Mouse (Mus musculus) forebrain, embryonic 11.5 days (tissue): ENCODE data around the gene Eras. TPM values are rescaled to one million over a fixed set of nuclear protein-coding genes. Genes with fewer than 3 reads are reported as not detected.
A peak's percentile ranks its signal among the peaks of the same experiment; 100 is the strongest.

Experiments
- ATAC-seq: fragments of 200-750 bp; cut with Nextera tagmentation; replicated peaks from 2 replicates; pipeline ENCODE4 v1.8.0; 2017; ENCODE audit warnings: moderate TSS enrichment; ENCODE audit not compliant: low FRiP score
- DNase-seq: peaks from one replicate; pipeline ENCODE4 v3.0.0-alpha.2; 2017; ENCODE audit warnings: low spot score
- H3K27ac ChIP-seq: fragments of 300-500 bp; sonication (generic); 2 replicates; pipeline ENCODE4 v1.5.1; 2014; ENCODE audit warnings: low read depth, low read length
- H3K27me3 ChIP-seq: fragments of 300-500 bp; sonication (generic); 2 replicates; pipeline ENCODE4 v1.6.1; 2014; ENCODE audit warnings: mild to moderate bottlenecking, low read length, mixed read lengths; ENCODE audit not compliant: control insufficient read depth, insufficient read depth
- H3K36me3 ChIP-seq: fragments of 300-500 bp; sonication (generic); 2 replicates; pipeline ENCODE4 v1.6.1; 2014; ENCODE audit warnings: mild to moderate bottlenecking, low read length, moderate library complexity, mixed read lengths; ENCODE audit not compliant: control insufficient read depth, insufficient read depth
- H3K4me1 ChIP-seq: fragments of 300-500 bp; sonication (generic); replicated peaks from 2 replicates; pipeline ENCODE4 v1.6.1; 2014; ENCODE audit warnings: low read length, mixed read lengths; ENCODE audit not compliant: control insufficient read depth, insufficient read depth
- H3K4me2 ChIP-seq: fragments of 300-500 bp; sonication (generic); 2 replicates; pipeline ENCODE4 v1.6.1; 2014; ENCODE audit warnings: low read depth, mild to moderate bottlenecking, low read length, moderate library complexity, mixed read lengths; ENCODE audit not compliant: severe bottlenecking
- H3K4me3 ChIP-seq: fragments of 300-500 bp; sonication (generic); 2 replicates; pipeline ENCODE4 v1.5.1; 2014; ENCODE audit warnings: low read depth, low read length
- H3K9ac ChIP-seq: fragments of 300-500 bp; sonication (generic); 2 replicates; pipeline ENCODE4 v1.6.1; 2014; ENCODE audit warnings: low read length
- H3K9me3 ChIP-seq: fragments of 300-500 bp; sonication (generic); 2 replicates; pipeline ENCODE4 v1.6.1; 2016; ENCODE audit warnings: low read length, mixed read lengths; ENCODE audit not compliant: control insufficient read depth
- WGBS: fragments of 180-500 bp; shearing (Covaris S2); extraction: QIAGEN DNeasy Blood & Tissue Kit; methylation state at CpG from one replicate; pipeline ENCODE4 v1.1.7; 2014; 5-methylcytosine and 5-hydroxymethylcytosine counted together
- polyA plus RNA-seq: library from polyadenylated mRNA; unstranded; fragments of >200 nt; fragmentation: Nextera tagmentation; extraction: Ambion mirVana; gene quantifications from 2 replicates; pipeline ENCODE4 v1.2.1, GENCODE M21; 2014

Eras gene
- polyA plus RNA-seq, 1 experiment from 2014 or later = not detected

DNA sequence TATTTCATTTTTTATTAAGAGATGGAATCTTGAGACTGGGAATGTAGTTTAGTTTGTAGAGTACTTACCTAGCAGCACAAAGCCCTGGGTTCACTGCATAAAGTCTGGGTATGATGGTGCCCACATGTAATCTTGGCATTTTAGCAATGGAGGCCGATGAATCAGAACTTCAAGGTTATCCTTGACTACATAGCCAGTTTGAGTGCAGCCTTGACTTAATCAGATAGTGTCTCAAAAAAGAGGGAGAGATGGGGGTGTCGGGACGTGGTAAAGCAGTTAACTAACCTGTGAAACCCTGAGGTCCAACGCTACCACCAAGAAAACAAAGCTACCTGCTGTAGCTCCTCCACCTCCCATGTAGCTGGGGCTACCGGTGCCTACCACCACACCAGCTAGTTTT lies 24.0 kb downstream of the Eras start:
- H3K9ac ChIP-seq = no peak overlapping the region
- 95% methylated on average over 5 of the region's 5 CpGs for WGBS

DNA sequence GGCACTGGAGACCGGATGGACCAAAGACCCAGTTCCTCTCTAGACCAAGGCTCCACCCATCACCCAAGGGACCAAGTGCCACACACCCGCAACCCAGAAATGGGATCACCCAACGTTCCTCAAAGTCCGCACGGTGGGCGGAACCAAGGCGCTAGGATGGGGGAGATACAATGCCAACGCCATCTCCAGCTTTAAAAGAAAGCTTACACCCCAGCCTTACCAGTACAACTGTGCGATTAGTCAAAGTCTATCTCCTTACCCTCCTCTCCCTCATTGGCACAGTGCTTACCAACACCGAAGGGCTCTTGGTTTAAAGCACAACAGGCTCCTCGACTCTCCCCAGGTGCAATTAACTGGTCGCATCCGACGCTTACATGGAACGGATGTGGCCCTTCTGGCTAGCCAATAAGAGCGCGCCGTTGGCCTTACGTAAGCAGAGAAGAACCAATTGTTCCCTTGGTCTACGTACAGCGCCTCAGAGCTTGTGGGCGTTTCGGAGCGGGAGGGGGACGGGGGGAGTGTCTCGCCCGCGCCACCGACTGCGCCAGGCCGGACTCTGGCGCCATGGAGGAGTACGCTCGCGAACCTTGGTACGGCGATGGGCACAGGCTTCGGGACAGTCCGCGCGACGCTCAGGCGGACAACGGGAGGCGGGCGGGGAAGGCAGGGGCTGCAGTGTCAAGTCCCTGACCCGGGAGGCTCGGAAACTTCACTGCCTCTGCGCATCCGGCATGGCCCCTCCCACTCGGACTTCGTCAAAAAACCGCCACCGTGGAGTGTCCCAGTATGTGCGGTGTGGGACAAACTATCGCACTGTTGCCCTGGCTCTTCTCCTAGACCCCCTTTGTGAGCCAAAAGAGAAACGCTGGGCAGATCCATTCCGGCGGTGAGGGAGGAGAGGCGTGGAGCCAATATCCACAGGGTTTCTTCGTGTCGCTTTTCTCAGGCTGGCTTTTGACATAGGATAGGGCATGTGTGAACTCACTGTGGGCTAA lies 29.2 kb downstream of the Eras start, which contains the start of the genes Pqbp1 and Timm17b:
TSS of gene Pqbp1 (minus strand) at position 390 of the 995 bp plus-strand sequence.
TSS of gene Timm17b (plus strand) at position 478 of the 995 bp plus-strand sequence.
- Histone ChIP-seq H3K4me2 (peak within 1 kb of the TSS; percentile 51), H3K9me3 (no peaks in the 10 kb centered on the region), H3K4me1 (no peaks in the 10 kb centered on the region; the same call in 1 of the 2 replicates), H3K9ac (peak within 1 kb of the TSS; percentile 58), H3K4me3 (peak within 1 kb of the TSS; percentile 50), H3K27me3 (no peaks in the 10 kb centered on the region), H3K27ac (peak within 1 kb of the TSS; percentile 78), H3K36me3 (no peaks in the 10 kb centered on the region)
- peak; percentile 87 for DNase-seq
- WGBS = 17% methylated on average over 62 of the region's 62 CpGs
- ATAC-seq = peak; percentile 99

More for the DNA sequence above, 24.0 kb downstream of the Eras start:
- H3K4me3 ChIP-seq = no peak overlapping the region
- H3K27me3 ChIP-seq = no peaks in the 10 kb centered on the region
- H3K36me3 ChIP-seq = no peaks in the 10 kb centered on the region
- no peak overlapping the region for H3K4me2 ChIP-seq
- no peak for DNase-seq
- no peaks in the 10 kb centered on the region for H3K9me3 ChIP-seq
- ATAC-seq = no peak
- no peak overlapping the region for H3K27ac ChIP-seq
- H3K4me1 ChIP-seq = no peaks in the 10 kb centered on the region

DNA sequence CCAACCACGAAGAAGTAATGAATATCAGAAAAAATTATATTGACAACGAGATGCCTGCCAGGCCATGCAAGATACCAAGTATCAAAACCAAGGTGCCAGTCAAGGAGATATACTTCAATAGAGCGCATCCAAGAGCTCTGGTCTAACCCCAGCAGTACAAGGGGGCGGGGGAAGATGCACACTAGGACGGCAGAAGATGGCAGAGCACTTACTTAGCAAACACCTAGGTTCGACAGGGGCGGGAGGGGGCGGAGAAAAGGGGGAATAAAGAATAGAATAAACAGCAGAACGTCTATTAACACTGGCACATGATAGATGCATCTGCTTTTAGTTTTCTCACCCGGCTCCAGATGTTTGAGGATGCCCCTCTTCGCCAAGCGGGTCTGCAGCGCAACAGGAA lies 30.2 kb downstream of the Eras start:
- peak overlapping the region; percentile 50 for H3K4me3 ChIP-seq
- H3K36me3 ChIP-seq = no peaks in the 10 kb centered on the region
- H3K4me1 ChIP-seq = no peaks in the 10 kb centered on the region; the same call in 1 of the 2 replicates
- WGBS = 30% methylated on average over 13 of the region's 13 CpGs
- no peaks in the 10 kb centered on the region for H3K9me3 ChIP-seq
- DNase-seq = no peak
- H3K9ac ChIP-seq = peak overlapping the region; percentile 58; the same call in 1 of the 2 replicates
- ATAC-seq = no peak
- no peak overlapping the region for H3K27ac ChIP-seq
- peak overlapping the region; percentile 50 for H3K4me2 ChIP-seq
- no peaks in the 10 kb centered on the region for H3K27me3 ChIP-seq

DNA sequence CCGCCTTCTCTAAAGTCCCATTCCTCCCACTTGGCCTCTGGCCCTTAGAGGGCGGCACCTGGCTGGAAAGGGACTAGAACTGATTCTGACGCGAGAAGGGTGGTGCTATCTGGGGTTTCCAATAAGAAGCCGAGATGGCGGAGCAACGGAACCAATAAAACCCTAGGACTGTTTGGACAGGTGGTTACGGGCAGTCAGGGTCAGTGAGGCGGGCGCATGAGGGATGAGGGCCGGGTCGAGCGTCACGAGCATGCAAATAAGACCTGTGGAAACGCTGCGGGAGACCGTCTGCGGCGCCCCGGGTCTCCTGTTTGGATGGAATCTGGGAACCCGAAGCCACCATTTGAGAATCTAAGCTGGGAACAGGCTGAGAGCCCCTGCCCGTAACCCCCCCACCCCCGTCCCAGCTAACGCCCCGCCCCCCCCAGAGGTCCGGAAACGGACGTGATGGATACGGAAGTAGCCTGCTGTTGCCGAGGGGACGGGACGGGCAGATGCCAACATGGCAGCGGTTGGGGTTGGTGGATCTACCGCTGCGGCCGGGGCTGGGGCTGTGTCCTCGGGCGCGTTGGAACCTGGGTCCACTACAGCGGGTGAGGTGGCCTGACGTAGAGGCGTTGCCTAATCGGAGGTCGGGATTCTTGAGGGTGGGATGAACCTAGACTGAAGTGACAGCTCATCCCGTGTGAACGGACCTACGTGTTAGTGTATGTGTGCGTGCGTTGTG lies 44.4 kb downstream of the Eras start, which contains the start of gene Slc35a2:
TSS of gene Slc35a2 (plus strand) at position 188 of the 727 bp plus-strand sequence.
- peak; percentile 89 for ATAC-seq
- Histone ChIP-seq H3K27ac (peak within 1 kb of the TSS; percentile 74), H3K9me3 (no peaks in the 10 kb centered on the region), H3K27me3 (no peaks in the 10 kb centered on the region), H3K4me2 (peak within 1 kb of the TSS; percentile 61), H3K4me3 (peak within 1 kb of the TSS; percentile 53), H3K36me3 (no peaks in the 10 kb centered on the region), H3K9ac (peak within 1 kb of the TSS; percentile 40), H3K4me1 (peaks cover 3% of the 10 kb centered on the region; the same call in 1 of the 2 replicates)
- WGBS = 19% methylated on average over 45 of the region's 49 CpGs
- peak; percentile 83 for DNase-seq

DNA sequence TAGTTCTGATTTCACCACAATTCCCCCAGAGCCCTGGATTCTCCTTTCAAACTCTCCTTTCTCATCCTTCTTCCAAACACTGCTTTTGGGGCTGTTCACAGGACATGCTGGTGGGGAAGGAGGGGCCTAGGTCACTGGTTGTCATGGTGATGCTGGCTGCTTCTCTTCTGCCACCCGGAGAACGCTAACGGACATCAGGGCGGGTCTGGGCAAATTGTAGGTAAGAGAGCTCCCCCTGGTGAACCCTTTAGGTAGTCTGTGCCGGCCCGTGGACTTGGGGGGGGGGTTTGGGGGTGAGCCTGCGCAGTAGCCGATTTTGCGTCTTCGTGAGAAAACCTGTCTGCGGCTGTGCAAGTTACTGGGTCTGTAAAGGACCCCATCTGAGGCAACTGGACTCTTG lies 48.6 kb downstream of the Eras start:
- no peak overlapping the region for H3K27ac ChIP-seq
- H3K36me3 ChIP-seq = no peaks in the 10 kb centered on the region
- H3K4me3 ChIP-seq = peak overlapping the region; percentile 41; the same call in 1 of the 2 replicates
- no peaks in the 10 kb centered on the region for H3K9me3 ChIP-seq
- no peaks in the 10 kb centered on the region for H3K27me3 ChIP-seq
- H3K9ac ChIP-seq = no peak overlapping the region
- ATAC-seq = peak; percentile 63
- DNase-seq = peak; percentile 79
- peak overlapping the region; percentile 91; the same call in 1 of the 2 replicates for H3K4me2 ChIP-seq
- 19% methylated on average over 11 of the region's 11 CpGs for WGBS
- peaks cover 3% of the 10 kb centered on the region; the same call in 1 of the 2 replicates for H3K4me1 ChIP-seq

DNA sequence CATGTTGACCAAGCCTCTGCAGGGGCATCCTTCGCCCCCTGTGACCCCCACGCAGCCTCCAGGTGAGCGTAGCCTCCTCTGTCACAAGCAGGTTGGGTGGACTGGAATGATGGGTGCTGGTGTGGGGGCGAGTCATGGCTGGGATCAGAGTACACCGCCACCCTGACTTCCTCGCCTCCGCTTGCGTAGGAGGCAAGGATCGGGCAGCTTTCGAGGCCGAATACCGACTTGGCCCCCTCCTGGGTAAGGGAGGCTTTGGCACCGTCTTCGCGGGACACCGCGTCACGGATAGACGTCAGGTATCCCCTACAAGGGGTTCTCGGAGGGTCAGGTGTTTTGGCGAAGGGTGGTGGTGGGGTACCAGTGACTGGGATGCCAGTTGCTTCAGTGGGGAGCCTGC lies 49.9 kb downstream of the Eras start:
- no peak overlapping the region for H3K27ac ChIP-seq
- DNase-seq = no peak
- WGBS = 21% methylated on average over 21 of the region's 21 CpGs

DNA sequence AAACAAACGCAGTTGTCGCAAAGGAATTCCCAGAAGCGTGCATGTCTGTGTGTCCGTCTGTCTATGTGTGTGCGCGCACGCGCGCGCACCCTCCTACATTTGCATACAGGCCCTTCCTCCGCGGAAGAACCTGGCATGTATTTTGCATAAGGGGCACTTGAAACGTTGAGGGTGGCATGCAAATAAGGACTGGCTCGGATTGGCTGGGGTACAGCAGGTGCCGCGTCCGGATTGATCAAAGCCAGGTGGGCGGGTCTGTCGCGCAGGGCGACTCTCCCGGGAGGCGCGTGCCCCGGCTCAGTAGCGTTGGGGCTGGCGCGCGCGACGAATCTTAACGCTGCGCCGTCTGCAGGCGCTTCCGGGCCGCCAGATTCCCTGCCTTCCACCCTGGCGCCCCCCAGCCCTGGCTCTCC lies 50.4 kb downstream of the Eras start, which contains the start of gene Pim2:
TSS of gene Pim2 (plus strand) at position 256 of the 413 bp plus-strand sequence.
- 12% methylated on average over 36 of the region's 38 CpGs for WGBS
- peaks cover 3% of the 10 kb centered on the region; the same call in 1 of the 2 replicates for H3K4me1 ChIP-seq
- H3K36me3 ChIP-seq = no peaks in the 10 kb centered on the region; the same call in 1 of the 2 replicates
- H3K4me2 ChIP-seq = peak within 1 kb of the TSS; percentile 91
- DNase-seq (peak; percentile 88), ATAC-seq (peak; percentile 90)
- peak within 1 kb of the TSS; percentile 41 for H3K4me3 ChIP-seq
- H3K9ac ChIP-seq = peak within 1 kb of the TSS; percentile 45
- H3K27me3 ChIP-seq = no peaks in the 10 kb centered on the region
- no peak within 1 kb of the TSS for H3K27ac ChIP-seq
- H3K9me3 ChIP-seq = no peaks in the 10 kb centered on the region

More for the DNA sequence above, 49.9 kb downstream of the Eras start:
- H3K36me3 ChIP-seq = no peaks in the 10 kb centered on the region; the same call in 1 of the 2 replicates
- H3K27me3 ChIP-seq = no peaks in the 10 kb centered on the region
- peak overlapping the region; percentile 91 for H3K4me2 ChIP-seq
- ATAC-seq = peak; percentile 25; the same call in 1 of the 2 replicates
- H3K9ac ChIP-seq = peak overlapping the region; percentile 45; the same call in 1 of the 2 replicates
- peak overlapping the region; percentile 41 for H3K4me3 ChIP-seq
- no peaks in the 10 kb centered on the region for H3K9me3 ChIP-seq
- H3K4me1 ChIP-seq = peaks cover 3% of the 10 kb centered on the region; the same call in 1 of the 2 replicates
